Mouse (Mus musculus) cerebellum, adult 2 months (tissue): ENCODE data around the gene Ube2g2.

Experiments
- CTCF ChIP-seq: fragments of 200-500 bp; IDR thresholded peaks from 2 replicates; pipeline ENCODE4 v1.5.1; 2011; ENCODE audit warnings: low read depth, mild to moderate bottlenecking, control low read depth, low read length, moderate library complexity, borderline replicate concordance; ENCODE audit not compliant: insufficient read depth
- POLR2A ChIP-seq: fragments of 200-500 bp; IDR thresholded peaks from 2 replicates; pipeline ENCODE4 v1.6.1; 2011; ENCODE audit warnings: low read length, control low read depth, borderline replicate concordance; ENCODE audit not compliant: insufficient read depth

GRCm38 (mm10) chr10:77623069-77623492 lies 1.0 kb downstream of the Ube2g2 start:
- TF ChIP-seq CTCF (no peak), POLR2A (no peak)
